Mouse (Mus musculus) hematopoietic multipotent progenitor cell, adult 10-12 weeks (in vitro differentiated cells): ENCODE data around the gene Olfr640. TPM values are rescaled to one million over a fixed set of nuclear protein-coding genes. Genes with fewer than 3 reads are reported as not detected.

Experiments
- polyA plus RNA-seq: library from polyadenylated mRNA; stranded (reverse); fragments of >175 nt; gene quantifications from 2 replicates; pipeline ENCODE4 v1.2.3, GENCODE M21; 2012; ENCODE audit warnings: low replicate concordance

Gene Olfr640
- polyA plus RNA-seq, result not detected in 2 replicates

GRCm38 (mm10) chr7:104025473-104025872 lies at the start of gene Olfr640:
Gene Olfr640 (minus strand): TSS chr7:104025573.

GRCm38 (mm10) chr7:104071769-104072168 lies 46.4 kb upstream of the Olfr640 start, which contains the start of gene Olfr644:
Gene Olfr644 (minus strand): TSS chr7:104071869.

GRCm38 (mm10) chr7:104061345-104061744 lies 36.0 kb upstream of the Olfr640 start, which contains the start of gene 4930516K23Rik:
Gene 4930516K23Rik (minus strand): TSS chr7:104061445.

GRCm38 (mm10) chr7:104052566-104052965 lies 27.2 kb upstream of the Olfr640 start, which contains the start of gene Olfr642:
Gene Olfr642 (minus strand): TSS chr7:104052666.

GRCm38 (mm10) chr7:104035145-104035544 lies 9.8 kb upstream of the Olfr640 start, which contains the start of gene Olfr641:
Gene Olfr641 (plus strand): TSS chr7:104035445.

GRCm38 (mm10) chr7:104017203-104017602 lies 8.2 kb downstream of the Olfr640 start, which contains the start of gene Olfr639:
Gene Olfr639 (minus strand): TSS chr7:104017303.

GRCm38 (mm10) chr7:103998446-103998845 lies 26.9 kb downstream of the Olfr640 start, which contains the start of gene Olfr638:
Gene Olfr638 (plus strand): TSS chr7:103998746.

GRCm38 (mm10) chr7:103970852-103971251 lies 54.5 kb downstream of the Olfr640 start, which contains the start of gene Olfr635:
Gene Olfr635 (plus strand): TSS chr7:103971152.

Other genes with a start within 250 kb of the Olfr640 start
- gene Olfr68, start 245.9 kb downstream of the Olfr640 start, polyA plus RNA-seq, result not detected in 2 replicates
- gene Olfr67, start 233.8 kb downstream of the Olfr640 start, polyA plus RNA-seq, result not detected in 2 replicates
- 80.8 and 4,115 TPM in 2 replicates for gene Hbb-bt, start 211.6 kb downstream of the Olfr640 start, polyA plus RNA-seq
- 6,525 and 69,736 TPM in 2 replicates for gene Hbb-bs, start 197.5 kb downstream of the Olfr640 start, polyA plus RNA-seq
- not detected in 2 replicates for gene Hbb-bh2, start 185.1 kb downstream of the Olfr640 start, polyA plus RNA-seq
- gene Hbb-bh1, start 182.4 kb downstream of the Olfr640 start, polyA plus RNA-seq, result not detected in 2 replicates
- not detected in 2 replicates for gene Hbb-y, start 172.4 kb downstream of the Olfr640 start, polyA plus RNA-seq
- gene Olfr66, start 139.3 kb downstream of the Olfr640 start, polyA plus RNA-seq, result 0.15 TPM in 1 of 2 replicates, not detected in the other
- gene Olfr64, start 131.1 kb downstream of the Olfr640 start, polyA plus RNA-seq, result not detected in 2 replicates
- not detected in 2 replicates for gene Olfr65, start 122.1 kb downstream of the Olfr640 start, polyA plus RNA-seq
- not detected in 2 replicates for gene Olfr631, start 96.7 kb downstream of the Olfr640 start, polyA plus RNA-seq
- gene Olfr632, start 91.2 kb downstream of the Olfr640 start, polyA plus RNA-seq, result not detected in 2 replicates
- gene Olfr633, start 81.1 kb downstream of the Olfr640 start, polyA plus RNA-seq, result not detected in 2 replicates
- gene Olfr635, start 54.4 kb downstream of the Olfr640 start, polyA plus RNA-seq, result 0.02 and 0.03 TPM in 2 replicates
- gene Olfr638, start 26.8 kb downstream of the Olfr640 start, polyA plus RNA-seq, result not detected in 2 replicates
- gene Olfr639, start 8.3 kb downstream of the Olfr640 start, polyA plus RNA-seq, result not detected in 2 replicates
- not detected in 2 replicates for gene Olfr641, start 9.9 kb upstream of the Olfr640 start, polyA plus RNA-seq
- gene Olfr642, start 27.1 kb upstream of the Olfr640 start, polyA plus RNA-seq, result not detected in 2 replicates
- 0.04 TPM in 1 of 2 replicates, not detected in the other for gene 4930516K23Rik, start 35.9 kb upstream of the Olfr640 start, polyA plus RNA-seq
- not detected in 2 replicates for gene Olfr644, start 46.3 kb upstream of the Olfr640 start, polyA plus RNA-seq
- not detected in 2 replicates for gene Olfr645, start 59.9 kb upstream of the Olfr640 start, polyA plus RNA-seq
- not detected in 2 replicates for gene Olfr646, start 79.3 kb upstream of the Olfr640 start, polyA plus RNA-seq
- not detected in 2 replicates for gene Ubqln5, start 104.3 kb upstream of the Olfr640 start, polyA plus RNA-seq
- gene Olfr643, start 111.8 kb upstream of the Olfr640 start, polyA plus RNA-seq, result not detected in 2 replicates
- gene Ubqln3, start 117.7 kb upstream of the Olfr640 start, polyA plus RNA-seq, result not detected in 2 replicates
- not detected in 2 replicates for gene Ubqlnl, start 125.0 kb upstream of the Olfr640 start, polyA plus RNA-seq
- gene Olfm5, start 139.3 kb upstream of the Olfr640 start, polyA plus RNA-seq, result not detected in 2 replicates
- gene Olfr648, start 157.8 kb upstream of the Olfr640 start, polyA plus RNA-seq, result not detected in 2 replicates
- gene Olfr649, start 170.4 kb upstream of the Olfr640 start, polyA plus RNA-seq, result not detected in 2 replicates
- gene Trim6, start 193.2 kb upstream of the Olfr640 start, polyA plus RNA-seq, result 0.12 TPM in 1 of 2 replicates, not detected in the other
- 0.55 and 1.2 TPM in 2 replicates for gene Trim34a, start 218.9 kb upstream of the Olfr640 start, polyA plus RNA-seq